Comparison of ENCODE assay signal across 13 mouse cellular contexts in genomic region chr1:74262510-74262909, GRCm38 (mm10). TPM values are rescaled to one million over a fixed set of nuclear protein-coding genes. Genes with fewer than 3 reads are reported as not detected.
"Had no signal": no experiment of that assay in that cellular context is flagged by ENCODE, and none has a peak within 500 bp of the region (broad histone marks: within the 10 kb centered on the region; RNA-seq: fewer than 3 reads in every experiment).

No protein-coding gene starts in this region.

- DNase-seq: kidney, adult 2 months; layer of hippocampus, postnatal 36 days; lung, postnatal 14 days; right cerebral cortex, adult 18-20 months; right cerebral cortex, postnatal 25 days; thymus, postnatal 25 days had no signal

- H3K4me1 ChIP-seq: limb, embryonic 15.5 days; liver, embryonic 12.5 days; lung, embryonic 15.5 days; midbrain, embryonic 12.5 days had no signal

- H3K9ac ChIP-seq: limb, embryonic 15.5 days; liver, embryonic 12.5 days; lung, embryonic 15.5 days; midbrain, embryonic 12.5 days had no signal

- H3K27ac ChIP-seq: limb, embryonic 15.5 days; liver, embryonic 12.5 days; lung, embryonic 15.5 days; macrophage; midbrain, embryonic 12.5 days had no signal

- H3K4me2 ChIP-seq: limb, embryonic 15.5 days; liver, embryonic 12.5 days; lung, embryonic 15.5 days; midbrain, embryonic 12.5 days had no signal

- ATAC-seq: liver, embryonic 12.5 days; midbrain, embryonic 16.5 days had no signal

- H3K27me3 ChIP-seq: limb, embryonic 15.5 days; liver, embryonic 12.5 days; lung, embryonic 15.5 days; midbrain, embryonic 12.5 days had no signal

- H3K4me3 ChIP-seq: limb, embryonic 15.5 days; liver, embryonic 12.5 days; lung, embryonic 15.5 days; midbrain, embryonic 12.5 days had no signal

- H3K9me3 ChIP-seq: limb, embryonic 15.5 days; liver, embryonic 12.5 days; lung, embryonic 15.5 days; midbrain, embryonic 12.5 days had no signal

RNA-seq across cellular contexts. Expression of gene Gpbar1, which starts 15.8 kb away (rescaled TPM):
- polyA plus RNA-seq: macrophage; midbrain, embryonic 12.5 days; neural tube, embryonic 14.5 days had no signal
